Comparison of ENCODE assay signal across 25 mouse cellular contexts in genomic region chr8:26432161-26432919, GRCm38 (mm10).
A peak's percentile ranks its signal among the peaks of the same experiment; 100 is the strongest.
DNase-seq lines count a peak whose midpoint lies in the region; ATAC-seq and TF ChIP-seq lines count a peak whose summit lies in the region.
"Had no signal": no experiment of that assay in that cellular context is flagged by ENCODE, and none has a peak within 500 bp of the region (broad histone marks: within the 10 kb centered on the region; RNA-seq: fewer than 3 reads in every experiment).

No protein-coding gene starts in this region.

- no peaks in the 10 kb centered on the region for H3K9me3 ChIP-seq in hindbrain, embryonic 11.5 days (ENCODE audit: control insufficient read depth, low read length)
- no peaks in the 10 kb centered on the region for H3K9me3 ChIP-seq in hindbrain, postnatal 0 days (ENCODE audit: low read length)
- no peaks in the 10 kb centered on the region for H3K9me3 ChIP-seq in neural tube, embryonic 12.5 days
- H3K9me3 ChIP-seq in neural tube, embryonic 15.5 days (replicated peaks) = no peaks in the 10 kb centered on the region
- H3K9me3 ChIP-seq: forebrain, embryonic 10.5 days; forebrain, embryonic 13.5 days; heart, embryonic 12.5 days; heart, embryonic 15.5 days; hindbrain, embryonic 10.5 days; intestine, embryonic 15.5 days had no signal

- no peak overlapping the region; the same call in 1 of the 2 replicates for H3K27ac ChIP-seq in hindbrain, embryonic 11.5 days (ENCODE audit: low read depth, low read length)
- H3K27ac ChIP-seq in hindbrain, postnatal 0 days = no peak overlapping the region
- no peak overlapping the region for H3K27ac ChIP-seq in neural tube, embryonic 12.5 days
- H3K27ac ChIP-seq in neural tube, embryonic 15.5 days (replicated peaks) = no peak overlapping the region
- H3K27ac ChIP-seq: forebrain, embryonic 10.5 days; forebrain, embryonic 13.5 days; gastrocnemius, adult 2 months; heart, embryonic 15.5 days; hindbrain, embryonic 10.5 days; hindbrain, embryonic 14.5 days; intestine, embryonic 15.5 days had no signal

- H3K36me3 ChIP-seq in hindbrain, embryonic 11.5 days (ENCODE audit: control insufficient read depth, insufficient read depth, low read length) = no peaks in the 10 kb centered on the region
- no peaks in the 10 kb centered on the region for H3K36me3 ChIP-seq in hindbrain, postnatal 0 days (ENCODE audit: insufficient read depth, low read length)
- no peaks in the 10 kb centered on the region for H3K36me3 ChIP-seq in neural tube, embryonic 12.5 days
- no peaks in the 10 kb centered on the region for H3K36me3 ChIP-seq in neural tube, embryonic 15.5 days
- H3K36me3 ChIP-seq: forebrain, embryonic 10.5 days; heart, embryonic 12.5 days; heart, embryonic 15.5 days; hindbrain, embryonic 10.5 days; intestine, embryonic 15.5 days had no signal

- WGBS in hindbrain, embryonic 11.5 days = 80% methylated on average over 14 of the region's 14 CpGs
- WGBS in hindbrain, postnatal 0 days = 82% methylated on average over 14 of the region's 14 CpGs
- WGBS in neural tube, embryonic 12.5 days = 70% methylated on average over 14 of the region's 14 CpGs
- WGBS in neural tube, embryonic 15.5 days = 56% methylated on average over 14 of the region's 14 CpGs

- no peak overlapping the region for H3K9ac ChIP-seq in hindbrain, embryonic 11.5 days (ENCODE audit: low read depth, low read length)
- H3K9ac ChIP-seq in hindbrain, postnatal 0 days (replicated peaks; ENCODE audit: low read length) = no peak overlapping the region
- no peak overlapping the region for H3K9ac ChIP-seq in neural tube, embryonic 12.5 days
- H3K9ac ChIP-seq in neural tube, embryonic 15.5 days (replicated peaks) = no peak overlapping the region
- H3K9ac ChIP-seq: forebrain, embryonic 13.5 days; heart, embryonic 12.5 days; heart, embryonic 15.5 days; hindbrain, embryonic 14.5 days; intestine, embryonic 15.5 days had no signal

- no peaks in the 10 kb centered on the region for H3K27me3 ChIP-seq in hindbrain, embryonic 11.5 days (ENCODE audit: control insufficient read depth, insufficient read depth, low read length)
- H3K27me3 ChIP-seq in hindbrain, postnatal 0 days (ENCODE audit: insufficient read depth, low read length) = no peaks in the 10 kb centered on the region
- no peaks in the 10 kb centered on the region for H3K27me3 ChIP-seq in neural tube, embryonic 12.5 days (replicated peaks)
- H3K27me3 ChIP-seq in neural tube, embryonic 15.5 days (replicated peaks) = no peaks in the 10 kb centered on the region
- H3K27me3 ChIP-seq: forebrain, embryonic 13.5 days; heart, embryonic 12.5 days; heart, embryonic 15.5 days; intestine, embryonic 15.5 days had no signal

- peak; percentile 29 for DNase-seq in embryo, embryonic 10.5 days (ENCODE audit: low spot score)
- no peak for DNase-seq in embryo, embryonic 9.5 days (ENCODE audit: extremely low spot score)
- DNase-seq in hindbrain, embryonic 11.5 days (ENCODE audit: low spot score) = peak; percentile 14
- DNase-seq in hindbrain, postnatal 0 days (ENCODE audit: low spot score) = no peak
- no peak for DNase-seq in frontal cortex, adult 2 months (ENCODE audit: extremely low spot score in 1 of 2, low spot score in 1 of 2)
- DNase-seq: adrenal gland, postnatal 10 days; adrenal gland, postnatal 36 days; cerebellum, adult 18-20 months; cerebellum, adult 9-11 months; cerebellum, postnatal 25 days; embryo, embryonic 11 days; gastrocnemius, adult 2 months; gastrocnemius, postnatal 14 days; heart, postnatal 10 days; heart, postnatal 36 days had no signal

- TF ChIP-seq CTCF in hindbrain, postnatal 0 days (IDR thresholded peaks at IDR 0.05; ENCODE audit: low read depth) = no peak

- H3K4me1 ChIP-seq in hindbrain, embryonic 11.5 days (replicated peaks; ENCODE audit: control insufficient read depth, insufficient read depth, low read length) = no peaks in the 10 kb centered on the region
- no peaks in the 10 kb centered on the region for H3K4me1 ChIP-seq in hindbrain, postnatal 0 days (ENCODE audit: insufficient read depth, low read length)
- H3K4me1 ChIP-seq in neural tube, embryonic 12.5 days = peaks cover 6% of the 10 kb centered on the region
- no peaks in the 10 kb centered on the region for H3K4me1 ChIP-seq in neural tube, embryonic 15.5 days
- H3K4me1 ChIP-seq: forebrain, embryonic 10.5 days; forebrain, embryonic 13.5 days; heart, embryonic 12.5 days; heart, embryonic 15.5 days; intestine, embryonic 15.5 days had no signal

- H3K4me3 ChIP-seq in hindbrain, embryonic 11.5 days (ENCODE audit: low read depth, low read length) = no peak overlapping the region
- H3K4me3 ChIP-seq in hindbrain, postnatal 0 days (ENCODE audit: low read length) = no peak overlapping the region
- H3K4me3 ChIP-seq in neural tube, embryonic 12.5 days = no peak overlapping the region
- H3K4me3 ChIP-seq in neural tube, embryonic 15.5 days (replicated peaks) = no peak overlapping the region
- H3K4me3 ChIP-seq: forebrain, embryonic 10.5 days; forebrain, embryonic 13.5 days; gastrocnemius, adult 2 months; heart, embryonic 12.5 days; heart, embryonic 15.5 days; hindbrain, embryonic 10.5 days; intestine, embryonic 15.5 days had no signal

- no peak overlapping the region for H3K4me2 ChIP-seq in hindbrain, embryonic 11.5 days (replicated peaks; ENCODE audit: low read depth, low read length)
- H3K4me2 ChIP-seq in hindbrain, postnatal 0 days (ENCODE audit: low read depth, low read length) = no peak overlapping the region
- H3K4me2 ChIP-seq in neural tube, embryonic 12.5 days (replicated peaks) = no peak overlapping the region
- H3K4me2 ChIP-seq in neural tube, embryonic 15.5 days = no peak overlapping the region
- H3K4me2 ChIP-seq: forebrain, embryonic 13.5 days; heart, embryonic 12.5 days; heart, embryonic 15.5 days; hindbrain, embryonic 14.5 days; intestine, embryonic 15.5 days had no signal

- peak; percentile 65 for ATAC-seq in hindbrain, embryonic 11.5 days (ENCODE audit: low FRiP score)
- no peak for ATAC-seq in hindbrain, postnatal 0 days
- ATAC-seq in neural tube, embryonic 12.5 days (ENCODE audit: low FRiP score, low read depth) = peak; percentile 61; the same call in 1 of the 2 replicates
- ATAC-seq in neural tube, embryonic 15.5 days (ENCODE audit: low FRiP score) = no peak; the same call in 1 of the 2 replicates
- ATAC-seq: forebrain, embryonic 13.5 days; forebrain, embryonic 16.5 days; intestine, embryonic 15.5 days had no signal

Comparison
In these comparisons a context has a peak if more than half of its experiments do, and no peak if none do; other contexts are left out.
1. DNase-seq: peak in embryo, embryonic 10.5 days (single experiment) and hindbrain, embryonic 11.5 days (single experiment); none in embryo, embryonic 9.5 days (single experiment), hindbrain, postnatal 0 days (single experiment) and frontal cortex, adult 2 months (0 of 2).
2. ATAC-seq: peak in hindbrain, embryonic 11.5 days (single experiment) and neural tube, embryonic 12.5 days (single experiment); none in hindbrain, postnatal 0 days (single experiment) and neural tube, embryonic 15.5 days (single experiment).